7 mouse cellular contexts compared by ENCODE assay signal in the genomic region with DNA sequence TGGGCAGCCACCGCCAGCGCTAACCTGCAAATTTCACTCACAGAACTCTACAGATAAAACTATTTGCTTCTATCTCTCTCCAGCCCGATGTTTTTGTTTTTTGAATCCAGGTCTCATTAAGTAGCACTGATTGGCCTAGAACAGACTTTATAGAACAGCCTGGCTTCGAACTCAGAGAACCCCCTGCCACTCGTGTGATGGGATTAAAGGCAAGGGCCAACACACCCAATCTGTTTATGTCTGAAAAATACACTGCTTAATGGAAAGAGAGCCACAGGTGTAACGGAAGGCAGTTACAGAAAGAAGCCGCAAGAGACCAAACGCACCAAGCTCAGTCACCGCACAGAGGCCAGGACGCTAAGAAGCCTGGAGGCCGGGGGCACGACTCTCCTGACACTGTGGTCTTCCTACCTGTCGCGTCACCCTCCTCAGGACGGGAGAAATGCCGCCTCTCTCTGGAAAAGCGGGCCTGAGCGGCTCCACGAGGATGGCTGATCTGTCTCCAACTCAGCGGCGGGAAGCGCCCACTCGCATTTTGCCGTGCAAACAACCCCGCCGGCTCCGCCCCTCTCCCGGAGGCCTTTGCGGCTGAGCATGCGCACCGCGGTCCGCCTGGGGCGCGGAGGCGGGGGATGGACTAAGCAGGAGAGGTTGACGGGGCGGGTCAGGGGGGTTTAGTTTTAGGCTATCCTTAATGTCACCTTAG. TPM values are rescaled to one million over a fixed set of nuclear protein-coding genes. Genes with fewer than 3 reads are reported as not detected.
DNase-seq lines count a peak whose midpoint lies in the region; ATAC-seq lines count a peak whose summit lies in the region.

A gene (minus strand): TSS at position 568 of the 706 bp plus-strand sequence.

- intact Hi-C loops in left cerebral cortex, postnatal 25 days (cut with DNase I): loop anchor here (5.0 kb wide), 1 partner anchor 192 kb away; no protein-coding TSS in a partner anchor

- WGBS in intestine, embryonic 15.5 days: under 1% methylated on average over 38 of the region's 38 CpGs
- under 1% methylated on average over 38 of the region's 38 CpGs for WGBS in midbrain, embryonic 10.5 days

- H3K36me3 ChIP-seq in intestine, embryonic 15.5 days: no peaks in the 10 kb centered on the region
- peaks cover 38% of the 10 kb centered on the region for H3K36me3 ChIP-seq in midbrain, embryonic 10.5 days

- H3K27ac ChIP-seq in intestine, embryonic 15.5 days: peak within 1 kb of the TSS; percentile 64
- H3K27ac ChIP-seq in midbrain, embryonic 10.5 days (replicated peaks): peak within 1 kb of the TSS; percentile 90

- no peaks in the 10 kb centered on the region for H3K27me3 ChIP-seq in intestine, embryonic 15.5 days (replicated peaks)
- no peaks in the 10 kb centered on the region for H3K27me3 ChIP-seq in midbrain, embryonic 10.5 days (ENCODE audit: low read depth, poor library complexity, severe bottlenecking)

- H3K4me1 ChIP-seq in intestine, embryonic 15.5 days (replicated peaks): no peaks in the 10 kb centered on the region
- H3K4me1 ChIP-seq in midbrain, embryonic 10.5 days: peaks cover 11% of the 10 kb centered on the region

- peak within 1 kb of the TSS; percentile 81 for H3K9ac ChIP-seq in intestine, embryonic 15.5 days

- peak within 1 kb of the TSS; percentile 89 for H3K4me3 ChIP-seq in intestine, embryonic 15.5 days (replicated peaks)
- peak within 1 kb of the TSS; percentile 88 for H3K4me3 ChIP-seq in midbrain, embryonic 10.5 days

- ATAC-seq in intestine, embryonic 15.5 days: peak; percentile 98

- H3K9me3 ChIP-seq in intestine, embryonic 15.5 days: no peaks in the 10 kb centered on the region
- no peaks in the 10 kb centered on the region; the same call in 1 of the 2 replicates for H3K9me3 ChIP-seq in midbrain, embryonic 10.5 days (replicated peaks)

- peak; percentile 92 to 97 for DNase-seq in adrenal gland, adult (ENCODE audit: inconsistent age in 2 of 2, low spot score in 1 of 2)
- peak; percentile 92 for DNase-seq in embryo, embryonic 10.5 days (ENCODE audit: low spot score)
- DNase-seq in gastrocnemius, postnatal 25 days: peak; percentile 88
- DNase-seq in left cerebral cortex, postnatal 25 days (ENCODE audit: low spot score in 2 of 2): peak; percentile 86 to 90
- DNase-seq in midbrain, embryonic 10.5 days (ENCODE audit: low spot score): peak; percentile 90
- DNase-seq in right cerebral cortex, postnatal 4 days: peak; percentile 88

- peak within 1 kb of the TSS; percentile 71 for H3K4me2 ChIP-seq in intestine, embryonic 15.5 days (replicated peaks)

RNA-seq across cellular contexts. Expression of the gene that starts here (rescaled TPM):
- 1 to 10 TPM; 5.2 to 6.1 TPM for total RNA-seq in gastrocnemius, postnatal 25 days (2021)
- 13.8 and 14.9 TPM in 2 replicates for polyA plus RNA-seq in intestine, embryonic 15.5 days (2015; fragmentation: Nextera tagmentation; extraction: Ambion mirVana)
- total RNA-seq in left cerebral cortex, postnatal 25 days (2021): 10 to 100 TPM; 13.4 to 16.5 TPM
- polyA plus RNA-seq in midbrain, embryonic 10.5 days (2016; fragmentation: Nextera tagmentation; extraction: Ambion mirVana): 34.7 and 38.5 TPM in 2 replicates

Comparison
In these comparisons a context has a peak if more than half of its experiments do, and no peak if none do; other contexts are left out.
1. Peak in every context shown above with its lines: DNase-seq, ATAC-seq, H3K4me3 ChIP-seq and H3K27ac ChIP-seq.